Mouse (Mus musculus) liver, embryonic 14.5 days (tissue): ENCODE results near the gene Kcne2.

ENCODE experiments used
- CTCF ChIP-seq: IDR thresholded peaks from 2 replicates; pipeline ENCODE4 v1.5.1; 2016; ENCODE audit warnings: antibody characterized with exemption, low read depth, control low read depth
- EP300 ChIP-seq: IDR thresholded peaks from 2 replicates; pipeline ENCODE4 v1.6.1; 2016; ENCODE audit warnings: antibody characterized with exemption, low read depth

DNA sequence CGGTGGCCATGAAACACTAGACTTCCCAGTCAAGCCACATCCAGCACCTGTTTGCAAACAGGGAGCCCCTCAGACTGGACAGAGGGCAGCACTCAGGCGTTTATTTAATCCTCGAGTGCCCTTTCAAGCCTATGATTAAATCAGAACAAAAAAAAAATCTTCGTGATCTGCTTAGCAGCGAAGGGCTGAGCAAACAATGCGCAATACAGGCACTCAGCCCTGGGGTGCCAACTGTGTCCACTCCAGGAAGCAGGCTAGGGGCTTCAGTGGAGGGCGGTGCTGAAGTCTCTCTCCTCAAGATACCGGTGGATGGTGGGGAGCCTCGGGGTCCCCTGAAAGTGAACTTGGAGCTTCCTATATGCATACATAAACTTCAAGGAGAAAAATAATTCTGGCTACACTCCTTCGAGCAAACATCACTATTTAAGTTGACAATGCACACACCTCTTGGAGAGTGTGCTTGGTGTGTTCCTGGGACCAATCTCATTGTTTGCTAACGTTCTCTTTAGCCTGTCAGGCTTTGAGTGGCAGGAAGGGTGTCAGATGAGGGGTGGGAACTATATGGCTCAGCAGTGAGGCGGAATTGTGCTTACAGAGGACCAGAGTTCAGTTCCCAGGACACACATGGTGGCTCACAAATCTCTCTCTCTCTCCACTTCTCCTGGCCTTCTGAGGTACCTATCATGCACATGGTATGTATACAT lies 2.2 kb downstream of the Kcne2 start:
- TF ChIP-seq CTCF = no peak
- no peak for TF ChIP-seq EP300
